Mouse (Mus musculus): ENCODE measurements around the gene Slc6a5.

The Slc6a5 gene

DNA sequence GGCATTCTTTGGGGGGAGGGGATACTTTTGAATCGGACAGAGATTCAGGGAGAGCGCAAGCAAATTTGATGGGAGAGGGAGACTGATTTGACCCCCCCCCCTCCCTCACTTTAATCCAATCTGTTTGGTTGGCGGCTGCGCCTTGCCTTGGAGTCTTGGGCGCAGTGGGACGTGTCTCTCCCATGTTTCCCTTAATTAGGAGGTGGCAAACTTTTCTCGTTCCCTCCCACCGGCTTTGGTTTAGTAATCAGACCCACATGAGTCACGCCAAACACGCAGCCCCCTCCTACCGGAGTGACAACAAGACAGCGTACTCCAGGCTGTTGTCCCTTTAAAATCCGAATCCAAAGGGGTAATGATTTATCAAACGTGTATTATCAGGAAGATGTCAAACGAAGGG, at the start of gene Slc6a5:
Gene Slc6a5 (plus strand): TSS at position 297 of the 400 bp plus-strand sequence.
- no peak for DNase-seq (ENCODE audit: extremely low read depth, low read depth, low spot score)

DNA sequence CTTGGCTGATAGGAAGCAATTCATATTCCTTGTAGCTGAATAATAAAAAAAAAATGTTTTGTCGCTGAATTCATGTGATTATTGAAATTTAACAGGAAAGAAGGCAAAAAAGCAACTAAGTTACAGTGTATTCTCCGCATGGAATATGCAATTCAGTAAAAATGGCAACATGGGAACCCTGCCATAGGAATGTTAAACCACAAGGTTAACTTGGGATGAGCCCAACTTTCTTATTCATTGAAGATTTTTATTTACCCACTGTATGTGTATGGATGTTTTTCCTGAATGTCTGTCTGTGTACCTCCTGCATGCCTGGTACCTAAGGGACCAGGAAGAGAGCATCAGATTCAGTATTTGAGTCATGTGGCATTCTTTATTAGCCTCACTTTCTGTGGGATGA, 48.8 kb upstream of the Slc6a5 start:
- DNase-seq (ENCODE audit: extremely low read depth, low read depth, low spot score) = no peak

DNA sequence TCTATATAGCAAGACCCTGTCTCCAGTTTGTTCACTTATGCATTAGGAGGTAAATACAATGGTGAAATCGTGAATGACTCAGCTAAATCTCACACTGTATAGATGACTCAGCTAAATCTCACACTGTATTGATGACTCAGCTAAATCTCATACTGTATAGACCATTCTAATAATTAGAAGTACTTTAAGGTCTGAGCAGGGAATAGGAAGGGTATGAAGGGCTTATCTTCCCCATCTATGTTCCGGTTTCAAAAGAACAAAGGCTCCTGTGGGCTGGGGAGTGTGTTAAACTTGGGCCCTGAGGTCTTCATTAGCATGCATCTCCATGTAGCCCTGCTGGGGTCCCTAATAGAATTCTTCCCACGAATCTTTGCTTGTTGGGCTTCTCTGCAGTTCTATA, 46.2 kb upstream of the Slc6a5 start:
- no peak for DNase-seq (ENCODE audit: extremely low read depth, low read depth, low spot score)

DNA sequence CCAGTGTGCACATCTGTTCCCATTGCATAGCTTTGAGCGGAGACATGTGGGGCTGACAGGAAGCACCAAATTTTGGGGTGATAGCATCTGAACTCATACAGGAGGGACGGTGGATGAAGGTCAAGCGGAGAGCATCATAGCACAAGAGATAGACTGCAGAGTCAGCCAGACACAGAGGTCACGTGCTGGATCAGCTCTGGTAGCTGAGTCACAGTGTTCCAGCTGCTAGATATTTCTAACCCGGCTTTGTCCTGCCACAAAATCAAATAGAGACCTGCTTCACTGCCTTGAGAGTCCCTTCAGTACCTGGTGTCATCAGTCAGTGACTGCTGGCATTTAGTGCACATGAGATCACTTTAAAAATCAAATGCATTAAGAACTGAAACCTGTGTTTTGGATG, 40.3 kb upstream of the Slc6a5 start:
- no peak for DNase-seq (ENCODE audit: extremely low read depth, low read depth, low spot score)

DNA sequence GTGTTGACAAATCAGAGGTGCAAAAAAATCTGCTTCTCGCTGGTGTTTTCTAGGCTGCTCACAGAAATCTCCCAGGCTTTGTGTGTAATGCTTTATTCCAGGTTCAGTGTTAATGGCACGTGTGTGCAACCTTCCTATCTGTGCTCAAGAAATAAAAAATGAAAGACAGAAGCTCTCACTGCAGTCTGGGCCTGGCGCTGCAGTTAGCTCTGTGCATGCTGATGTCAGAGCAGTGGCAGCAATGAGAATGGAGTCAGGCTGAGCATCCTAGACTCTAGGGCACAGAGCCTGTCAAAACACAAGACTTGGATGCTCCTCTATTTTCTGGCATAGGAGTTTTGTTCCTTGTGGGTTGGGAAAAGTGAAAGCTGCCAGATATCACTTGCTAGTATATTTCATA, 39.7 kb upstream of the Slc6a5 start:
- DNase-seq (ENCODE audit: extremely low read depth, low read depth, low spot score) = no peak

DNA sequence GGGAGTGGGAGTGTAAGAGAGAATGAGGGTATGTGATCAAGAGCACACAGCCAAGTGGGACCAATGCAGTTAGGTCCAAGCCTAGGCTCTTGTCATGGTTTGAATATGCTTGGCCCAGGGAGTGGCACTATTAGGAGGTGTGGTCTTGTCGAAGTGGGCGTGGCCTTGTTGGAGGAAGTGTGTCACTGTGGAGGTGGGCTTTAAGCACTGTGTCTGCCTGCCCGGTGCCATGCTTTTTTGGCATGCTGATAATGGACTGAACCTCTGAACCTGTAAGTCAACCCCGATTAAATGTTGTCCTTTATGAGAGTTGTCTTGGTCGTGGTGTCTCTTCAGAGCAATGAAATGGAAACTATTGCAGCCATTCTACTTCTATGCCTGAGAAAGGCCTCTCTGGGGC, 32.6 kb upstream of the Slc6a5 start:
- no peak for DNase-seq (ENCODE audit: extremely low read depth, low read depth, low spot score)

DNA sequence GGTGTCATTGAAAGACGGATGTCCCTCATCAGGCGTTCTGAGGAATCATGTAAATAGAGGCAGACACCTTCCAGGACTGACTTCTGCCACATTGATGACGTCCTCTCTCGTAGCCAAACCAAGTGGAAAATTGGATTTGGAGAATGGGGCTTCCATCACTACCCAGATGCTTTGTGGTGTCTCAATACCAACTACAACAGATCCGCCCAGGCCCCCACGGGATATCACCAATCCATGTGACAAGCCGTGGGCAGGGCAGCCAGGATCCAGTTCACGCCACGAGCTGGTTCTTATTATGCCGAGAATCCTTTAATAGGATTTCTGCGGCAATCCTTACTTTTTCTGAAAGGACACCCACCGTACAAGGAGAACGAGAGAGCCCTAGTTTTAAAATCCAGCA, 30.9 kb upstream of the Slc6a5 start:
- no peak for DNase-seq (ENCODE audit: extremely low read depth, low read depth, low spot score)

DNA sequence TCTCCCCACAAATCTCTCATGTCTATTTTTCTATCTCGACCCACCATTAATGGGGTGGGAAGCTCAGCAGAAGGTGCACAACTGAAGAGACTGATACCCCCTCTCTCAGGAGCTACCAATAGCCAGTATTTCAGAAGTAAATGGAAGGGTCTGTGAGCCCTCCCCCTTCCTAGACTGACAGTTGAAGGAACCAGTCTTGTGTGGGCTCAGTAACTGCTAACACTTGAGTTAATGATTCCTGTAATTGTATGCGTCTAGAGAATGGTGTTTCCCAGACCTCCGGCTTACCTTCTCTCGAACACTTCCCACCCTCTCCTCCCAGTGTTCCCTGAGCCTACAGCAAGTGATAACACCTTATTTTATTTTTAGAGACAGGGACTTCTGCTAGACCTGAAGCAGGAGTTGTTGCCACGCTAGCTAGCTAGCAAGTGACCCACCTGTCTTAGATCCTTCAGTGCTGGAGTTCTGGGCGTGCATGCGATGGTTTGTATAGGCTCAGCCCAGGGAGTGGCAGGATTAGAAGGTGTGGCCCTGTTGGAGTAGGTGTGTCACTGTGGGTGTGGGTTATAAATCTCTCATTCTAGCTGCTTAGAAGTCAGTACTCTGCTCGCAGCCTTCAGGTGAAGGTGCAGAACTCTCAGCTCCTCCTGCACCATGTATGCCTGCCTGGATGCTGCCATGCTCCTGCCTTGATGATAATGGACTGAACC, 29.8 kb upstream of the Slc6a5 start:
- no peak for DNase-seq (ENCODE audit: extremely low read depth, low read depth, low spot score)

DNA sequence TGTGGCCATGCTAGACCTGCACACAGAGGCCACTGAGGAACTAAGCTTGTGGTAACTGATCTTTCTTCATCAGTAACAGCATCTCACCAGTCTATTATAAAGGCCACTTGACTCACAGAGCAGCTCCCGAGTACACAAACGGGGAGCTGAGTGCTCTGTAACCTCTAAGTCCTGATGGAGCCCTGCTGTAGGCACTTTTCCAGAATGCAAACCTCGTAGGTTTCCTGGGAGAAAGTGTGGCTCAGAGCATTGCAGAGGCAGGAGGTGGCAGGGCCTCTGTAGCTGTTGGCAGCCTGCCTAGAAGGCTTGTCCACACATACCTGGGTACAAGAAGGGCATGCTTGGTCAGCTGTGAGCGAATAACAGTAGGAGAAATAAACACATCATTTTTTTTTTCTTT, 27.7 kb upstream of the Slc6a5 start:
- DNase-seq (ENCODE audit: extremely low read depth, low read depth, low spot score) = no peak

DNA sequence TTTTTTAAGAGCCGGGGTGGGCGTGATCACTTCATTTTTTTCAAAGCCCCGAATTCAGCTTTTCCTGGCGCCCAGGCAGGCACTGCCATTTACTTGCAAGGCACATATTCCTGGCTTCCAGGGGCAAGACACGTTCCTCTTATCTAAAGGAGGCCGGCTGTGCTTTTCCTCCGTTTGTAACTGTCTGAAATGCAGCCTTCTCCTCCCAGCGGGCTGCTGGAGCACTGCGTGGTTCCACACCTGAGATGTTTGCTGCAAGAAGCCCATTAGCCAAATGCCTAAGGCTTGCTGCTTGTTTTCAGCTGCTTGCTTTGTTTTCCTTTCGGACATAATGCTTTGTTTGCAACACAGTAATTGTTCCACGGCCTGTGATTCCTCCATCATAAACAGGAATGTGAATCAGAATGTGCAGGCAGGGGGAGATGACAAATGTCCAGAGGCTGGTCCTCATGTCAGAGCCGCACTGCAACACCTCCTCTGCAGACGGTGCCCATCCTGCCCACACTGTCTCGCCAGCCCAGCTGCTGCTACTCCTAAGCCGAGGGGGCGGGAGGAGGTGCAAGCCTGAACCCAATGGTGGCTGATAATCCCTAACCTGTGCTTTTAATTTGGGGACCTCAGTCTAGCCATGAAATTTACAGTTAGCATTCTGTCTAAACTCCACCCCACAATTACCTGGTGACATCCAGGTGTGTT, 27.1 kb upstream of the Slc6a5 start:
- no peak for DNase-seq (ENCODE audit: extremely low read depth, low read depth, low spot score)

DNA sequence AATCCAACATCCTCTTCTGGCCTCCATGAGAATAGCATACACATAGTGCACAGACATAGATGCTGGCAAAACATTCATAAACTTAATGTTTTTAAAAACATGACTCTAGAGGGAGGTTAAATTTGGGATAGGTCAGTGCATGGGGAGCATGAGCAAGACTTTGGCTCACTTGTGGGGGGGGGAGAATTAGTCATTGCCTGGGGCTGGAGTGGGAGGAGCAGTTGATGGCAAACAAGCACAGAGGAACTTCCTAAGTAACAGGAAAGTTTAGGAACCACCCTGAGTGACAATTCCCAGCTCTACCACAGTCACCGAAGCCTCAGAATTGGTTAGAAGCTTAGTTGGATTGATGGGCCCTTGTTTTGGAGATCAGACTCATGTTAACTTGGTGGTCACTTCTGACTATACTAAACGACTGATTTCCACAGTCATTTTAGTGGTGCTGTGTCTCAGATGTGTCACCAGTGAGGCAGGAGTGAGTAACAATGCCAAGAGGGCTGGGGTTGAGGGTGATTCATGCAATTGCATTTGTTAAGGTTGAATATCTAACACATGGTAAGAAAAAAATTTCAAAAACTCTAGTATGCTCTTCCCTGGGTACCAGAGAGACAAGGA, 22.1 kb upstream of the Slc6a5 start:
- DNase-seq (ENCODE audit: extremely low read depth, low read depth, low spot score) = no peak

DNA sequence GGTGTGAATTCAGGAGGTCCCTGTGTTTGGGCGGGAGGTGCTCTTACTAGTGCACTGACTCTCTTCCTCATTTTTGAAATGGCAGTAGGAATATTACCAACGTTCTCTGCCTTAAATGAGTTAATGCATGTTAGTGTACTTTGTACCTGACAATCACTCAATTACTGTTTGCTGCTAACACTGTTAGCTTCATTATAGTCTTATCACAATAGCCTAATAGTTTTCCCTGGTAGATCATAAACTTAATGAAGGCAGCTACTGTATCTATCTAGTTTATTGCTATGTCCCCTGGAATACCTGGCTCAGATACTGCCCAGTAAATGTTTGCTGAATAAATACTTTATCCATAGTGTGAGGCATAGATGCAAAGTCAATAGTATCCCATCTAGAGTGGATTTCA, 15.2 kb upstream of the Slc6a5 start:
- DNase-seq (ENCODE audit: extremely low read depth, low read depth, low spot score) = no peak

DNA sequence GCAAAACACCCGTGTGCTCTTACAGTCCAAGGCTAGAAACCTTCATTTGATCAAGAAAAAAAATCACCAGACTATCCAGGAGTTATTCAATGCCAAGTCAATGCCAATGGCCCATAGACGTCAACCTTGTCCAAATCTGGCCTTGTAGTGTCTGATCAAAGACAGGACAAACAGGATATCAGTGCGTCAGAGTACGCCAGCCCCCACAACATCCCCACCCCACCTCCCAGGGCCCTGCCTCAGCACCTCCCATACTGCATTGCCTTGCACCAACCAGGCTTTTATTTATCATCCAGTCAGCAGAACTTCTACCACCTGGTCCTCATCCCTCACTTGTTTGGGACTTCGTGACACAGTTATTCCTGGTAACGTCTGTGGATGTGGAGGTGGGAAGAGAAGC, 14.7 kb upstream of the Slc6a5 start:
- DNase-seq (ENCODE audit: extremely low read depth, low read depth, low spot score) = no peak

DNA sequence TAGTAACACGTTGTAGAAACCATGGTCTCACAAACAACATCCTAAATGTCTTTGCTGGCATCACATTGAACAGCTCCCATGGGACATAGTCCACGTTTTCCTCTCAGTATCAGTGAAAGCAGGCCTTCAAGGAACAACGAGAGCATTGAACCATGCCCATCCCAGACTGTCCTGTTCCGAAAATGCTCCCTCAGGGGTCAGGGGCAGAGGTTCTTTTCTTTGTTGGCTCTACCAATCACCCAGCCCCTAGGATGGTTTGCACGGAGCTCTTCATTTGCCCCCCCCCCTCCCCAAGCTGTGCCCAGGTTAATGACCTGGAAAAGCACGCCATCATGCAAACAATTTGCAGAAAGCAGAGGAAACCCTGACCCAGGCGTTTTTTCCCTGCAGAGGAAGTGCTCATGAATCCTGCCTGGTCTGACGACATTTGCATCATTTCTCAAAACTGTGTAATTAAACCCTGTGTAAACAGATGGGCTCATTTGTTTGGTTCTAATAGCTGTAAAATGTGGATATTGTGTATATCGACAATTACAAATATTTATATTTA, 7.9 kb upstream of the Slc6a5 start:
- no peak for DNase-seq (ENCODE audit: extremely low read depth, low read depth, low spot score)

DNA sequence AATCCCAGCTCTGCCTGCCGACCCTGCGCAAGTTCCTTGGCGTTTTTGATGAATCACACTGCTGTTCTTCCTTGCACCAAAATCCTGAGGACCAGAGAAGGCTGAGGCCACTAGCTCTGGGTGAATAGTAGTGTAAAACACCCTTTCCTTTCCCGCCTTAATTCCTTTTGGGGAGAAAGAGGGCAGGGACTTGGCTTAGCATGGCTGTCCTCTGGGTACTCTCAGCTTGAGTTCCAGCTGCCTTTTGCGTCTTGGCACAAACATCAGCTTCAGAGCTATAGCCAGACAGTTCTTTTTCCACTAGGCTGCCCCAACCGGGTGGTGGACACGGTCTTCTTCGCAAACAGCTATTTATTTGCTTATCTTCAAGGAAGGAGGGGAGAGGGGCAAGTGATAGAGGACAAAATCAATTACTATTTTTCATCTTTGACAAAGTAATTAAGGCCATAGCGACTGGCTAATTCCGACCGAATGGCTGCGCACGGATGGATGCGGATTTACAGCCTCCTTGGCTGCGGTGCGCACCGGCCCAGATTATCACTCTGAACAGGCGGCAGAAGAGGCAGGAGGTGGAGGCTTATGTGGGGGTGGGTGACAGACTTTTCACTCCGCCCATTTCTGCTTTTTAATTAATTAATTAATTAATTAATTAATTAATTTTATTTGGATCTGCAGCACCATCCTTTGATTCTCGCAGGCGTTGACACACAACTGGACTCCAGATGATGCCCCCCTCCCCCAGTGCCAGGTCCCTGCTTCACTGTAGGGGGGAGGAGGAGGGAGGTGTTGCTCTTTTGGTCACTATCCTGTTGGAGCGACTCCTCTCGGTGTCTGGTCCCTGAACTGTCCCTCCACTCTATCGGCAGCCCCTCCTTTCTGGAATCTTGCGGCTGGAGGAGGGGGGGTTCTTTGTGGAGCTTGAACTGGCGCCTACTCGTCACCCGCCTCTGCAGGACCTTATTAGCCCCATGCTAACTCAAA, 2.5 kb upstream of the Slc6a5 start:
- DNase-seq (ENCODE audit: extremely low read depth, low read depth, low spot score) = no peak

DNA sequence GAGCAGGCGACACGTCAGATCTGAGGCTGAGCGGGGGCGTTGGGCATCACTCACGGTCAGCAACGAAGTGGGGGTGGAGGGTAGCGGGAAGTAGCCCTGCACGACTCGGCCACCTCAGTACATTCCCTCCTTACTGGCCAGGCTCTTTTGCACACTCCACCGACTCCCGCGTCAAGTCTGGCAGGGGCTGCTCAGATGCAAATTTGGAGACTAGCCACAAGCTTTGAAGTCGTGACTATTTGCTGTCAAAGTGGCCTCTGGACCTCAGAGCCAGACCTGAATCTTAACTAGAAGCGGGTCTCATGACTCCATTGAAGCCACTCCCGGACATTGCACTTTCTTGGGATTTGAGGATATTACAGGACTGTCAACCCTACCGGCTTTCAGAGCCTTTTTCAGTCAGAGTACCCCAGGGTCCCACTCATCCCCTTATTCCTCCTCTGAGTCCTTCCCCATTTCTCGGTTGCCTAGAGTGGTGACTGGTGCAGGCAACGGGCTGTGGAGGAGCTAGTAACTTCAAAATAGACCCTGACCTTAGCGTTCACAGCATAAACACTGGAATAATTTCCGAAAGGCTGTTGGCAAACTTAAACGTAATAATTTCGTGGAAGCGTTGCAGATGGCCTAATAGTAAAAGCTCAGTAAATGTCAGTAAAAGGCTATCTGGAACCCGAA, 1.6 kb upstream of the Slc6a5 start:
- DNase-seq (ENCODE audit: extremely low read depth, low read depth, low spot score) = no peak

DNA sequence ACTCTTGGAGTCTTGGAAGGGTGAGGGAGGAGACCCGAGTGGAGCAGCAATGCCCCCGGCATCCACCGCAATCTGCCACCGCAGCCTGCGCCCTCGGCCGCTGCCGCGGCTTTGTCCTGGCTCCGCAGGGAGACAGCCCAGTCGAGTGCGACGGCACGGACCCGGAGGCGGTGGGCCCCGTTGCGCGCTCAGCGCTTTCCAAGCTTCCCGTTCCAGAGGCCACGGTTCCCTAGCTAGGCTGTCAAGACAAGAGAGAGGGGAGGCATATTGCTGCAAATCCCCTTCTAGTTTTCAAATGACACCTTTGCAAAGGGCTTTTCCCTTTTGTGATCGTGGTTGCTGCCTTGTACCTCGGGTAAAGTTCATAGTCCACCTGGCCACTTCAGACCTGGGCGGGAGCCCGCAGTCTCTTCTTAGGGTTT, 945 bp upstream of the Slc6a5 start:
- DNase-seq (ENCODE audit: extremely low read depth, low read depth, low spot score) = no peak

DNA sequence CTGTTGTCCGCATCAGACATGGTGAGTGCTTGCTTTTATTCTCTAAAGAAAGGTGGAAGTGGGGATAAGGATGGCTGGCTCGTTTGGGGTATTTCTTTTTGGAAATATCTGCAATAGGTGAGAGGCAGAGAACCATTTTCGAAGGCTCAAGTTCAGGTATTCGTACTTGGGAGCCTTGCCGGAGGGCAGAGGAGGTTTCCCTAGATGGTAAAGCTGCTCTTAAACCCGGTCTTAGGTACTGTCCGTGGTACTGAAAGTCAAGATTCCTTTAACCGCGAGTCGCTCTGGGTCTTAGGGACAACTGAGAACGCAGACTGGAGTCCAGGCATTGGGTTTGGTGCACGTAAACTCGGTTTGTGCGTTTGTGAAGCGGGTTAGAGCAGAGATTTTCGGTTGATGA, 415 bp downstream of the Slc6a5 start:
- DNase-seq (ENCODE audit: extremely low read depth, low read depth, low spot score) = no peak

DNA sequence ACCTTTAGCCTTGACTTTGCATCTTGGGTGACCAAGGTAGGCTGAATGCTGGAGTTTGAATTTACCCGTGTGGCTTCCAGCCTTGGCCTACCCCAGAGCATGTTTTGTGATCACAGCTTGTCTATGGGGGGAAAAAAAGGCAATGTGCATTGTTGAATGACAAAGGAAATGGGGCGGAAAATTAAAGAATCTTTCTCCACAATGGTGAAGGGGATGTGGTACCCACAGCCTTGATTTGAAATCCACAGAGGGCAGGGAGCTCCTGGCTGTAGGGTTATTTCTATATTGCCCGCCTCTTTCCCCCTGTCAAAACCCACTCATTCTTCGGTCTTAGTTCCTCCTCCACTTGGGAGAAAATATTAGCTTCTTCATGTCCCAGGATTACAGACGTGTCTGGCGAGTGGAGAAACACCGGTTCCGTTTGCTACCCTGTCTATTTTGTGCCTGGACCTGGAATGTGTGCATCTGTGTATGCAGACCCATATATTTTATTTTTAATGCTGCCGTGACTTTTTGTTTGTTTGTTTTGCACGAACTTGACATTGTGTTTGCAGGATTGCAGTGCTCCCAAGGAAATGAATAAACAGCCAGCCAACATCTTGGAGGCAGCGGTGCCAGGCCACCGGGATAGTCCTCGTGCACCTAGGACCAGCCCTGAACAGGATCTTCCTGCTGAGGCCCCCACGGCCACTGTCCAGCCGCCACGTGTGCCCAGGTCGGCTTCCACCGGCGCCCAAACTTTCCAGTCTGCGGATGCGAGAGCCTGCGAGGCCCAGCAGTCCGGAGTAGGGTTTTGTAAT, 1.4 kb downstream of the Slc6a5 start:
- no peak for DNase-seq (ENCODE audit: extremely low read depth, low read depth, low spot score)

DNA sequence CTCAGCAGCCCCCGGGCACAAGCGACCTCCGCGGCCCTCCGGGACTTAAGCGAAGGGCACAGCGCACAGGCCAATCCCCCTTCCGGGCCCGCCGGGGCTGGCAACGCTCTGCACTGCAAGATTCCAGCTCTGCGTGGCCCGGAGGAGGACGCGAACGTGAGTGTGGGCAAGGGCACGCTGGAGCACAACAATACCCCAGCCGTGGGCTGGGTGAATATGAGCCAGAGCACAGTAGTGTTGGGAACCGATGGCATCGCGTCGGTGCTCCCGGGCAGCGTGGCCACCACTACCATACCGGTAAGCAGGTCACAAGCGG, 2.0 kb downstream of the Slc6a5 start:
- no peak for DNase-seq (ENCODE audit: extremely low read depth, low read depth, low spot score)

Measured in fat pad, adult 2 months (tissue).